Mouse (Mus musculus): Measurements from ENCODE around the gene Eef1akmt2. TPM values are rescaled to one million over a fixed set of nuclear protein-coding genes. Genes with fewer than 3 reads are reported as not detected.

The Eef1akmt2 gene
- polyA plus RNA-seq, 1 experiment from 2014 or later: 84.6 TPM

DNA sequence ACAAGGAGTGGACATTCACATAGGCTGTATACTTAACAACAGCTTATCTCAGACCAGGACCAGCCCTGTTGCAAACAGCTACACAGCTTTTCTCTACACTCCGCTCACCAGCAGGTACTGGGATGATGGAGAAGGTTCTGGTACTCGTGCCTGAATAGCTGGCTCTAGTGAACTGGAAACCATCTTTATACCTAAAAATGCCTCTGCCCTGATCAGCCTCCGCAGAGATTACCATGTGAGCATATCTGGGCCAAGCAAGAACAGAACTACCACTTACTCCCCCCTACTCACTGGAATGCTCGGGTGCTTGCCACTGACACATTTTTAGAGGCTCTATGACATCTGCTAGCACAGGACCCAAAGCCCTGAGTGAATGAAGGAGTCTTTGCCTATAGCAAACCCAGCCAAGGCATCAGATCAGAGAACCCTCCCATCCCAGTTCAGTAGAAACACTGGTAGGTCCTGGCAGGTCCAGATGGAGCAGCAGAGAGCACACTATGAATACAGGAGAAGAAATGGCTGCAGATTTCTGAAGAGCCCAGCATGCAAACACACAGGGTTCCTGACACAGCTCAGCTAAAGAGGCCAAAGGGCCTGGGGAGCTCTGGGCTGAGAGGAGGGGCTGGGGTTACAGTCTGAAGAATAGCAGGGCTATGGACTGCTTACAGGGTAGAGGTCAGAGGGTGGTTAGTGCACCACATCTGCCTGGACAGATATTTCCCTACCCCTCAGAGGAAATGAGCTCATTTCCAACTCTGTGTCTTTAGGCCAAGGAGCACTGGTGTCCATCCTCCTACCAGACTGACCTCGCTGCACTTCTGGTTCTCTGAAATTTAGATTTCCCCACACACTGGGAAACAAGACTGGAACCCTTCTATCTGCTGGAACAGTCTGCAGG, 53.1 kb downstream of the Eef1akmt2 start:
- H3K36me3 ChIP-seq: no peaks in the 10 kb centered on the region
- no peak overlapping the region for H3K4me2 ChIP-seq
- no peak overlapping the region for H3K27ac ChIP-seq (replicated peaks)
- ATAC-seq (ENCODE audit: low FRiP score, low read depth): no peak
- no peaks in the 10 kb centered on the region for H3K27me3 ChIP-seq
- WGBS: 91% methylated on average over 5 of the region's 5 CpGs
- no peaks in the 10 kb centered on the region for H3K9me3 ChIP-seq
- H3K9ac ChIP-seq: no peak overlapping the region
- no peak overlapping the region for H3K4me3 ChIP-seq
- peaks cover 16% of the 10 kb centered on the region; the same call in 1 of the 2 replicates for H3K4me1 ChIP-seq (replicated peaks)

DNA sequence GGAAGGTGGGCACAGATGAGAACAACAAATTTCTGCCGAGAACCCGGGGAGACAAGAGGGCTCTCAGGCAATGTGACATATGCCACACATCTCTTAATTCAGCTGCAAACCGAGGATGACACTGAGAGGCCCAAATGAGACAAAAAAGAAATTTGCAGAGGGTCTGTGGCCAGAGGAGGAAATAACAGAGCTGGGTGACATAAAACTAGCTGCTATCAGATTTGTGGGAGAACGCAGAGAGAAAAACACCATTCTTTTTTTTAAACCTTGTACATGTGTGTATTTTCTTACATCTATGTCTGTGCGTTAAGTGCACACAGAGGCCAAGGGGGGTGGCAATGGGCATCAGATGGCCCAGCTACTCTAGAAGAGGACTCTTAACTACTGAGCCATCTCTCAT, 57.3 kb downstream of the Eef1akmt2 start:
- 86% methylated on average over 5 of the region's 5 CpGs for WGBS
- no peaks in the 10 kb centered on the region for H3K36me3 ChIP-seq

DNA sequence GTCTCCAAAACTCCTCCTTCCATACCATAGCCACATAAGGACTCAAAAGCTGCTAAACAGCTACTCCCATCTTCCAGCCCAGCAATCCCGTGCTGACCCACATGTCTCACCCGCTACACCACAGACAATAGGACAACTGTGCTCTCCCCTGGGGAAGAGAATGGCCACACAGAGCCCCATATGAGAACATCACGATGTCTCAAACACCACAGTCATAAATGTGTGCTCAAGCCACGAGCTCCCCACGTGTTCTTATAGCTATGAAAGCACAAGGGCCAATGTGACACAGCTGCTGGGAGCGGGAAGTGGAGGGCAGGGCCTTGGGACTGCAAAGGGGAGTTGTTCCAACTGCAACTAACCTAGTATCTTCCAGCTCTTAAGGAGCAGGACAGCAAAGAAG, 59.0 kb downstream of the Eef1akmt2 start:
- no peaks in the 10 kb centered on the region for H3K9me3 ChIP-seq
- 58% methylated on average over 6 of the region's 6 CpGs for WGBS
- no peak for ATAC-seq (ENCODE audit: low FRiP score, low read depth)

More for the DNA sequence above, 57.3 kb downstream of the Eef1akmt2 start:
- ATAC-seq (ENCODE audit: low FRiP score, low read depth): no peak
- Histone ChIP-seq H3K9ac (no peak overlapping the region), H3K4me1 (replicated peaks) (0 out of 2 replicates have a peak, but pooled peaks cover 5% of the 10 kb centered on the region), H3K27ac (replicated peaks) (no peak overlapping the region), H3K27me3 (no peaks in the 10 kb centered on the region), H3K4me3 (no peak overlapping the region), H3K9me3 (no peaks in the 10 kb centered on the region), H3K4me2 (no peak overlapping the region)

DNA sequence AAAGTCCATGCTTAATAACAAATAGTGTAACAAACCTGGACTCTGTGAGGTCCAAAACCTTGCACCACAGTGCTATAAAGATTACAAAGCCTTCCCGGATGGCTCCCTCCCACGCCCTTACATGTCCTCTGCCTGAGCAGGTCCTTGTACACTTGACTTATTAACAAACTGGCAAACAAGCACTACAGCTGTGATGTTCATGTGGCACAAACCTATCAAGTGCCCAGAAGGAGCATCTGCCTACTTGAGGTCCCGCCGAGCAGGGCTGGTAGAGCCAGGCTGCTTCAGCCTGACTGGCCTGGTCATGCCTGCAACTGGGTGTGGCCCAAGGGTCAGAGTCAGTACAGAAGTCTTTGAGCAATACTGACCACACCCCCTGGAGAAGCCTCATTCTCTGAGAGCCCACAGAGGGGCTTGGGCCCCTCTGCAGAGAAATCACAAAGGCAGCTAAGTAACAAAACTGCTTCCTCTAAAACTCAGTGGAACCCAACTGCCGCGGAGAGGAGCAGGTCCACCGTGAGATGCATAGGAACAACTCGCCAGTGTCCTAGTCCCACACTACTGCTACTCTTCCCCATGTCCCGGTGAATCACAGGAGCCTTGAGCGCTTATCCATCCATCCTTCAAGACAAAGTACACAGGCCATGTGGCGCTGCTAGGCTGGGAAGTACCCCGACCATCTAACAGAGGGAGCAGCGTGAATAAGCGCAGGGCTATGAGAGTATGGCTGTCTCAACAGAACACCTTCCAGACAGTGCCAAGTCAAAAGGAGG, 61.8 kb downstream of the Eef1akmt2 start:
- no peak for ATAC-seq (ENCODE audit: low FRiP score, low read depth)
- 80% methylated on average over 14 of the region's 14 CpGs for WGBS
- no peaks in the 10 kb centered on the region for H3K9me3 ChIP-seq

More for the DNA sequence above, 59.0 kb downstream of the Eef1akmt2 start:
- H3K27ac ChIP-seq (replicated peaks): no peak overlapping the region
- H3K27me3 ChIP-seq: no peaks in the 10 kb centered on the region
- 0 out of 2 replicates have a peak, but pooled peaks cover 5% of the 10 kb centered on the region for H3K4me1 ChIP-seq (replicated peaks)
- H3K9ac ChIP-seq: no peak overlapping the region
- H3K4me2 ChIP-seq: no peak overlapping the region
- no peak overlapping the region for H3K4me3 ChIP-seq
- no peaks in the 10 kb centered on the region for H3K36me3 ChIP-seq

DNA sequence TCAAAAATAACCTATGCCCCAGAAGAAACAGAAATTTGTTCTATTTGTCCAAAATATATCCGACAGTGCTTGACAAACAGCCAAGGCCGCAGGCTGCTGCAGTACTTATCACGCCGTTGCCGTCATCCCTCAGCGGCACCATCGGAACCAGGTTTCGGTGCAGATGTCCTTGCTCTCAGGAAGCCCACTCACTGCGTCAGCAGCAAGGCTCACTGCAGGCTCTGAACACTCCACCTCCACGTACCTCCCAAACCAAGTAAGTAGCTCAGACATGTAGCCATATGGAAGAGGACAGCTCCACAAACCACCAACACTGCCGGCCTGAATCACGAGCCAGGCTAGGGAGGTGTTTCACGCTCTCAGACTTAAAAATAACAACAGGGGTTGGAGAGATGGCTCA, 63.6 kb downstream of the Eef1akmt2 start:
- Histone ChIP-seq H3K27me3 (no peaks in the 10 kb centered on the region), H3K4me3 (no peak overlapping the region), H3K27ac (replicated peaks) (no peak overlapping the region), H3K4me1 (replicated peaks) (peaks cover 26% of the 10 kb centered on the region), H3K9ac (no peak overlapping the region), H3K4me2 (no peak overlapping the region), H3K36me3 (no peaks in the 10 kb centered on the region), H3K9me3 (no peaks in the 10 kb centered on the region)
- 94% methylated on average over 13 of the region's 13 CpGs for WGBS
- ATAC-seq (ENCODE audit: low FRiP score, low read depth): no peak

More for the DNA sequence above, 61.8 kb downstream of the Eef1akmt2 start:
- Histone ChIP-seq H3K4me2 (no peak overlapping the region), H3K4me1 (replicated peaks) (peaks cover 20% of the 10 kb centered on the region), H3K27me3 (no peaks in the 10 kb centered on the region), H3K36me3 (no peaks in the 10 kb centered on the region), H3K9ac (no peak overlapping the region), H3K27ac (replicated peaks) (no peak overlapping the region), H3K4me3 (no peak overlapping the region)

DNA sequence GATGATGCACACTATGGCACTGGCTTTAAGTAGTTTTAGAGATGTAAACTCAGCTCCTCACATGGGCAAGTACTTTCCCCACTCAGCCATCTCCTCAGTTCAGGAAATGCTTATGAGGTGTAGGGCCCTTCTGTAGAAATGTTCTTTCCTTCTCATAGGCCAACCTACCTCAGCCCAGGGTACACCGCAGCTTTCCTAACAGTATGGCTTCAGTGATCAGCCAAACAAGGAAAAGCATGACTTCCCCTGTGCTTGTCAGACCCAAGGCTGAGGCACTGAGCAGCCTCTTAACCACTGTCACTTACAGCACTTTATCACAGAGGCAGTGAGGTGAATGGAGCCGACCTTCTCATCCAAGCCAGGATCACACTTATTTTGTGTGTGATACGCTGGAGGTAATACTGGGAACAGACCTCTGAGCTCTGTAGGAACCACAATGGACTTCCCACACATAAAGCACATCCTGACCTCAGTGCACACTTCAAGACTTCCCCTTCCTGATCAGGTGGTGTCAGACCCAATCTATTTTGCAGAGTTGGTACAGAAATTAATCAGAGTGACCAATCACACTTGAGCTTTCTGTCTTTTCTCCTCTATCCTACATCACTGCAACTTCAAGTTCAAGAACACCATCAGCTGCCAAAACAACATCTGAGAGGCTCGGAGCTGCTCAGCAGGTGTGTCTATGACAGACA, 64.8 kb downstream of the Eef1akmt2 start:
- WGBS: 88% methylated on average over 4 of the region's 4 CpGs
- H3K4me1 ChIP-seq (replicated peaks): peaks cover 21% of the 10 kb centered on the region
- H3K4me3 ChIP-seq: no peak overlapping the region
- H3K9ac ChIP-seq: no peak overlapping the region
- H3K9me3 ChIP-seq: no peaks in the 10 kb centered on the region
- no peak overlapping the region for H3K27ac ChIP-seq (replicated peaks)
- ATAC-seq (ENCODE audit: low FRiP score, low read depth): no peak
- H3K36me3 ChIP-seq: no peaks in the 10 kb centered on the region
- no peaks in the 10 kb centered on the region for H3K27me3 ChIP-seq
- H3K4me2 ChIP-seq: no peak overlapping the region

DNA sequence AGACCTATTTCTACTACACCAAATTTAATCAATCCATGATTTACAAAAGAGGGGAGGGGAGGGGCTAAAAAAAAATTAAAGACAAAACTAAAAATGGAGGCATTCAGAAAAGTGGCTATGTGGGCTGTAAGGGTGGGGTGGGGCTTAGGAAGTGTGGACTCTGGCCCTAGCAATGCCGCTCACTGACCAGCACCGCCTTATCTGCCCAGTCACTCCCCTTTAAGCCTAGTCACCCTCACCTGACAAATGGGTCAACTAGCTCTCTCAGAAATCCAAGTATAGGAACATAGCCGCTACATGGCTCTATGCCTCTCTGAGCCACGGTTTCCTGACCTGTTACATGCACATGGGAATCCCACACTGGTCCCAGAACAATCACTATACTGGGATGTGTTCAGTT, 65.5 kb downstream of the Eef1akmt2 start:
- Histone ChIP-seq H3K4me3 (no peak overlapping the region), H3K36me3 (no peaks in the 10 kb centered on the region), H3K27me3 (no peaks in the 10 kb centered on the region), H3K4me2 (no peak overlapping the region), H3K9ac (no peak overlapping the region), H3K27ac (replicated peaks) (no peak overlapping the region), H3K4me1 (replicated peaks) (peaks cover 24% of the 10 kb centered on the region), H3K9me3 (no peaks in the 10 kb centered on the region)
- no peak for ATAC-seq (ENCODE audit: low FRiP score, low read depth)
- WGBS: 93% methylated on average over 4 of the region's 4 CpGs

DNA sequence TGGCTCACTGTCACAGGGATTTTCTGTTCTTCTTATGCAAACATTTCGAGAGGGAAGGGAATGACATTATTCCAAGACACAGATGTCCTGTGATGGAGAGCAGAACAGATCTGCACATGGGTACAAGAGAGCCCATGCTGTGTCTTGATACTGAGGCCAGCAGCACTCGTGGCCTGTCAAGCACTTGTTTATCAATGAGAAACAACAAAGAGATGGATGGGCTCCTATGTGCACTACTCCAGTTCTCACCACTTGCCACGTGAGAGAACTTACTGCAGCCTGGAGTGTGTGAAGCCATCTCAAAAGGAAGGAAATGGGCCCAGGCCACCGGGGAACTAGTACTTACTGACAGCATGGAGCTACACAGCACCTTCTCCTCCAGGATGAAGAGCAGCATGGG, 66.0 kb downstream of the Eef1akmt2 start:
- no peak; the same call in 1 of the 2 replicates for ATAC-seq (ENCODE audit: low FRiP score, low read depth)
- no peak overlapping the region for H3K27ac ChIP-seq (replicated peaks)
- H3K9me3 ChIP-seq: no peaks in the 10 kb centered on the region
- no peaks in the 10 kb centered on the region for H3K36me3 ChIP-seq
- no peak overlapping the region for H3K9ac ChIP-seq
- peaks cover 29% of the 10 kb centered on the region for H3K4me1 ChIP-seq (replicated peaks)
- H3K4me3 ChIP-seq: no peak overlapping the region
- 30% methylated on average over 4 of the region's 4 CpGs for WGBS
- no peaks in the 10 kb centered on the region for H3K27me3 ChIP-seq
- no peak overlapping the region for H3K4me2 ChIP-seq

DNA sequence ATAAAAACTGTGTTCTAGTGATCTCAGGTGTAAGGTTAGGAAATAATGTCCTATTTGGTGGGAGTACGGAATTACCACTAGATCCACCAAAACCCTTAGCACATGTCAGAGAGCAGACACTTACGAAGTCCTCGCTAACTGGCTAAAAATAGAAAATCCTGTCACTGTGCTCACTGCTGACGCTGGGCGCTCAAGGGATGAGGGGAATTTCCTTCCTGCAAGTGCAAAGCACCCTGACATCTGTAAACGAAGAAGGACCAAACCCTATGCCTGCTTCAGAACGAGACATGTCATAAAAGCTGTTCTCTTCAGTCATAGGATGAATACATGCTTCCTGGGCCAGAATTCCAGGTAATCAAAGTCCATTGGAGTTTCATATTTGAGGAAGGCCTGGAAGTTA, 66.5 kb downstream of the Eef1akmt2 start:
- ATAC-seq (ENCODE audit: low FRiP score, low read depth): no peak
- H3K4me2 ChIP-seq: no peak overlapping the region
- 68% methylated on average over 7 of the region's 7 CpGs for WGBS
- H3K9me3 ChIP-seq: no peaks in the 10 kb centered on the region
- H3K27ac ChIP-seq (replicated peaks): peak overlapping the region; percentile 10; the same call in 1 of the 2 replicates
- H3K4me3 ChIP-seq: no peak overlapping the region
- H3K36me3 ChIP-seq: no peaks in the 10 kb centered on the region
- peaks cover 34% of the 10 kb centered on the region for H3K4me1 ChIP-seq (replicated peaks)
- H3K9ac ChIP-seq: no peak overlapping the region
- H3K27me3 ChIP-seq: no peaks in the 10 kb centered on the region

DNA sequence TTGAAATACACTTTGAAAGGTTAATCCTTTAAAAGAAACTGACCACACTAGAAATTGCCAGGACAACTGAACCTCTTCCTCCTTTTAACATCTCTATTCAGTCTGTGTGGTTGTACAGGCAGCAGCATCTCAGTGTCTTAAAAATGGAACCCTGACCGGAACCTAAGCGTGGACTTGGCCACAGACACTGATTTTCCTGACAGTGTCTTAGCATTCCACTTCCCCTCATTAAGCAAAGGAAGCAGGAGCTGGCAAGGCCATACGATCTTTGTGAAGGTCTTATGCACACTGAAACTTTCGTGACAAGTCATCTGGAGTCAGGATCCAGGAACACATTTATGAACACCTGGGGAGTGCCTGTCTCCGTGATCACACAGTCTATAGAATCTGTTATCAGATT, 68.4 kb downstream of the Eef1akmt2 start:
- Histone ChIP-seq H3K4me3 (no peak overlapping the region), H3K27ac (replicated peaks) (no peak overlapping the region), H3K4me1 (replicated peaks) (peaks cover 49% of the 10 kb centered on the region), H3K27me3 (no peaks in the 10 kb centered on the region), H3K9ac (no peak overlapping the region), H3K4me2 (no peak overlapping the region), H3K9me3 (no peaks in the 10 kb centered on the region), H3K36me3 (no peaks in the 10 kb centered on the region)
- no peak for ATAC-seq (ENCODE audit: low FRiP score, low read depth)
- WGBS: 73% methylated on average over 5 of the region's 5 CpGs

DNA sequence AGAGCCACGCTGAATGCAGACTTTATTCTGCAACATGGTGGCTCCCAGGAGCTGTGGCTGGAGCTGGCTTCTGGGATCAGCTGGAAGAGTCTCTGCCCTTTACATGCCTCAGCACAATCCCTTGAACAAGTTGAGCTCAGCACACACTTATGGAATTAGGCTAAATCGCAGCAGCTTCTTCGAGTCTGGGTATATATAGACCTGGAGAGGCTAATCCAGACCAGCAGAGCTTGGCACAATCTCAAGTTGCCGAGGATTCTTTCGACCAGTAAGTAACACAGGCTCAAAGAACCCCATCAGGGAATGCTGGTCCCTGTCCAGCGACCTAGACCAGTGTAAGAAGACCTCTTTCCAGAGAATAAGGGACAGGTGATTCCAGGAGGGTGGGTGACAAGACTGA, 70.6 kb downstream of the Eef1akmt2 start:
- H3K9me3 ChIP-seq: no peaks in the 10 kb centered on the region
- H3K36me3 ChIP-seq: no peaks in the 10 kb centered on the region
- WGBS: 57% methylated on average over 6 of the region's 6 CpGs
- peaks cover 45% of the 10 kb centered on the region for H3K4me1 ChIP-seq (replicated peaks)
- no peak overlapping the region for H3K4me3 ChIP-seq
- ATAC-seq (ENCODE audit: low FRiP score, low read depth): no peak
- H3K4me2 ChIP-seq: no peak overlapping the region
- peak overlapping the region; percentile 5 for H3K9ac ChIP-seq
- H3K27ac ChIP-seq (replicated peaks): peak overlapping the region; percentile 72
- no peaks in the 10 kb centered on the region for H3K27me3 ChIP-seq
